Mouse (Mus musculus) olfactory bulb, adult 2 months (tissue): ENCODE measurements around the gene Ostc. TPM values are rescaled to one million over a fixed set of nuclear protein-coding genes. Genes with fewer than 3 reads are reported as not detected.

Experiments
- H3K27ac ChIP-seq: fragments of 200-500 bp; 2 replicates; pipeline ENCODE4 v1.5.1; 2012; ENCODE audit warnings: low read depth, low read length; ENCODE audit not compliant: insufficient read depth
- H3K4me1 ChIP-seq: fragments of 200-500 bp; 2 replicates; pipeline ENCODE4 v1.6.1; 2012; ENCODE audit warnings: low read length; ENCODE audit not compliant: control insufficient read depth, insufficient read depth
- H3K4me3 ChIP-seq: fragments of 200-500 bp; 2 replicates; pipeline ENCODE4 v1.5.1; 2012; ENCODE audit warnings: mild to moderate bottlenecking, low read depth, low read length, moderate library complexity; ENCODE audit not compliant: insufficient read depth
- CTCF ChIP-seq: fragments of 200-500 bp; IDR thresholded peaks from 2 replicates; pipeline ENCODE4 v1.5.1; 2012; ENCODE audit warnings: low read depth, mild to moderate bottlenecking, low read length, moderate library complexity; ENCODE audit not compliant: insufficient read depth
- POLR2A ChIP-seq: fragments of 200-500 bp; IDR thresholded peaks from 2 replicates; pipeline ENCODE4 v1.6.1; 2012; ENCODE audit warnings: mild to moderate bottlenecking, low read depth, low read length, moderate library complexity; ENCODE audit not compliant: insufficient read depth
- WGBS: fragments of 180-500 bp; shearing (Covaris S2); methylation state at CpG from one replicate; pipeline ENCODE4 v1.1.7; 2018; 5-methylcytosine and 5-hydroxymethylcytosine counted together
- polyA plus RNA-seq: library from polyadenylated mRNA; stranded (reverse); fragments of >200 nt; gene quantifications from 2 replicates; pipeline ENCODE4 v1.2.4, GENCODE M21; 2012; ENCODE audit warnings: low replicate concordance; ENCODE audit not compliant: missing spikeins, insufficient read depth, insufficient read length

The Ostc gene
- polyA plus RNA-seq, 1 experiment: not detected

- TF ChIP-seq POLR2A (no peak), CTCF (no peak)
- peak overlapping the region; percentile 19 for H3K4me3 ChIP-seq
- no peak overlapping the region for H3K27ac ChIP-seq
- 15% methylated on average over 22 of the region's 22 CpGs for WGBS
- no peaks in the 10 kb centered on the region for H3K4me1 ChIP-seq
Observed at GRCm38 (mm10) chr3:130714775-130715568, 5.7 kb upstream of the Ostc start.

DNA sequence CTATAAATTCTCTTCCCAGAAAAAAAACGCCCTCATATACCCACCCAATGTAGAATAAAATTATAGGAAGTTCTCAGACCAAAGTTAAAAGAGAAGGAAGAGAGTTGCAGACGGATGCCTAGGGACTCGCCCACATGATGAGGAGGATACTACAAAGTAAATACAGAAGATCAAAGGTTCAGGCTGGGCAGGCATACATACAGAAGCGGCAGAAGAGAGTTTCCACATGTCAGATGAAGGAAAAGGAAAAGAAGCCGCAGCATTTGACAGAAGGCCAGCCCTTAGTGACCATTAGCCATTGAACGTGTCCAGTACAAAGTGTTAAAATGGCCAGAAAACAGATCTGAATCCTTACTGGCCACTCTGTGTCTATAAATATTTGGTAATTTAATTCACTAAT, 3.6 kb upstream of the Ostc start:
- Histone ChIP-seq H3K4me3 (no peak overlapping the region), H3K4me1 (peaks cover 2% of the 10 kb centered on the region; the same call in 1 of the 2 replicates), H3K27ac (no peak overlapping the region)
- WGBS: 67% methylated on average over 6 of the region's 6 CpGs
- TF ChIP-seq POLR2A (no peak), CTCF (no peak)

GRCm38 (mm10) chr3:130710103-130710502, 859 bp upstream of the Ostc start:
- 40% methylated on average over 7 of the region's 7 CpGs for WGBS

GRCm38 (mm10) chr3:130708529-130708928, 715 bp downstream of the Ostc start:
- TF ChIP-seq POLR2A (no peak), CTCF (no peak)
- peak overlapping the region; percentile 58 for H3K4me3 ChIP-seq
- H3K27ac ChIP-seq: no peak overlapping the region
- WGBS: 0% methylated on average over 5 of the region's 5 CpGs
- H3K4me1 ChIP-seq: peaks cover 4% of the 10 kb centered on the region; the same call in 1 of the 2 replicates

More at GRCm38 (mm10) chr3:130710103-130710502, 859 bp upstream of the Ostc start:
- TF ChIP-seq CTCF: no peak
- TF ChIP-seq POLR2A: no peak
- Histone ChIP-seq H3K4me1 (peaks cover 4% of the 10 kb centered on the region; the same call in 1 of the 2 replicates), H3K27ac (no peak overlapping the region), H3K4me3 (no peak overlapping the region)

- Histone ChIP-seq H3K4me3 (no peak overlapping the region), H3K4me1 (no peaks in the 10 kb centered on the region), H3K27ac (no peak overlapping the region)
- 77% methylated on average over 6 of the region's 6 CpGs for WGBS
- TF ChIP-seq POLR2A (no peak), CTCF (no peak)
Observed at GRCm38 (mm10) chr3:130702289-130702688, 7.0 kb downstream of the Ostc start.

GRCm38 (mm10) chr3:130697622-130698021, 11.6 kb downstream of the Ostc start:
- TF ChIP-seq POLR2A (no peak), CTCF (no peak)
- no peak overlapping the region for H3K27ac ChIP-seq
- WGBS: 87% methylated on average over 4 of the region's 4 CpGs

GRCm38 (mm10) chr3:130694705-130695104, 14.5 kb downstream of the Ostc start:
- Histone ChIP-seq H3K27ac (no peak overlapping the region), H3K4me1 (peaks cover 6% of the 10 kb centered on the region), H3K4me3 (no peak overlapping the region)
- TF ChIP-seq POLR2A (no peak), CTCF (no peak)
- 92% methylated on average over 7 of the region's 7 CpGs for WGBS

More at GRCm38 (mm10) chr3:130697622-130698021, 11.6 kb downstream of the Ostc start:
- H3K4me1 ChIP-seq: no peaks in the 10 kb centered on the region
- no peak overlapping the region for H3K4me3 ChIP-seq

- 59% methylated on average over 9 of the region's 9 CpGs for WGBS
- no peak overlapping the region for H3K4me3 ChIP-seq
- TF ChIP-seq CTCF (no peak), POLR2A (no peak)
- peaks cover 6% of the 10 kb centered on the region for H3K4me1 ChIP-seq
- H3K27ac ChIP-seq: no peak overlapping the region
Observed at GRCm38 (mm10) chr3:130694041-130694593, 15.1 kb downstream of the Ostc start.

- WGBS: 41% methylated on average over 12 of the region's 12 CpGs
- Histone ChIP-seq H3K4me3 (peak overlapping the region; percentile 16; the same call in 1 of the 2 replicates), H3K4me1 (peaks cover 6% of the 10 kb centered on the region), H3K27ac (no peak overlapping the region)
- no peak for TF ChIP-seq CTCF
- no peak for TF ChIP-seq POLR2A
Observed at GRCm38 (mm10) chr3:130691596-130692170, 17.6 kb downstream of the Ostc start.
